Mouse (Mus musculus) spleen, adult 2 months (tissue): ENCODE measurements around the gene Deaf1.

ENCODE experiments used
- CTCF ChIP-seq: fragments of 200-500 bp; IDR thresholded peaks from 2 replicates; pipeline ENCODE4 v1.5.1; 2011; ENCODE audit warnings: mild to moderate bottlenecking, inconsistent platforms; ENCODE audit not compliant: insufficient read depth, insufficient read length, insufficient replicate concordance; ENCODE audit errors: extremely low read depth
- POLR2A ChIP-seq: fragments of 200-500 bp; IDR thresholded peaks from 2 replicates; pipeline ENCODE4 v1.6.1; 2011; ENCODE audit warnings: low read depth, low read length, inconsistent platforms

GRCm38 (mm10) chr7:141256159-141256558 is 71.3 kb downstream of the Deaf1 start:
- TF ChIP-seq CTCF = no peak
- TF ChIP-seq POLR2A = no peak
